Mouse (Mus musculus): ENCODE measurements around the gene Brpf3. TPM values are rescaled to one million over a fixed set of nuclear protein-coding genes. Genes with fewer than 3 reads are reported as not detected.
"Not testable (repeated sequence)": the region's sequence is repeated elsewhere in the genome, so short reads cannot be mapped to it uniquely, and the experiment has no call there.

Gene Brpf3
- polyA plus RNA-seq, 1 experiment from 2014 or later = 5.3 TPM

DNA sequence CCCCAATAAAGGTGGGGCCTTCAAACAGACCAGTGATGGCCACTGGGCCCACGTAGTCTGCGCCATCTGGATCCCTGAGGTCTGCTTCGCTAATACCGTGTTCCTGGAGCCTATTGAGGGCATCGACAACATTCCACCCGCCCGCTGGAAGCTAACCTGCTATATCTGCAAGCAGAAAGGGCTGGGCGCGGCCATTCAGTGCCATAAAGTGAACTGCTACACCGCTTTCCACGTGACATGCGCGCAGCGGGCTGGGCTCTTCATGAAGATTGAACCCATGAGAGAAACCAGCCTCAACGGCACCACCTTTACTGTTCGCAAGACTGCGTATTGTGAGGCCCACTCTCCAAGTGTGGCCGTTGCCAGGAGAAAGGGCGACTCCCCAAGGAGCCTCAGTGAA is 5.9 kb downstream of the Brpf3 start:
- no peak overlapping the region for H3K27ac ChIP-seq (ENCODE audit: low read length)
- 97% methylated on average over 19 of the region's 19 CpGs for WGBS
- H3K4me3 ChIP-seq (ENCODE audit: low read depth, low read length) = no peak overlapping the region
- H3K4me2 ChIP-seq (ENCODE audit: low read length) = no peak overlapping the region
- peaks cover 35% of the 10 kb centered on the region for H3K36me3 ChIP-seq (ENCODE audit: control insufficient read depth, insufficient read depth, low read length)
- H3K4me1 ChIP-seq (ENCODE audit: control insufficient read depth, insufficient read depth, low read length) = peaks cover 13% of the 10 kb centered on the region
- ATAC-seq = no peak
- H3K9me3 ChIP-seq (replicated peaks; ENCODE audit: control insufficient read depth, low read length, poor library complexity, severe bottlenecking) = no peaks in the 10 kb centered on the region
- H3K9ac ChIP-seq (ENCODE audit: low read depth, low read length) = no peak overlapping the region
- no peaks in the 10 kb centered on the region for H3K27me3 ChIP-seq (ENCODE audit: control insufficient read depth, insufficient read depth, low read depth, low read length)

DNA sequence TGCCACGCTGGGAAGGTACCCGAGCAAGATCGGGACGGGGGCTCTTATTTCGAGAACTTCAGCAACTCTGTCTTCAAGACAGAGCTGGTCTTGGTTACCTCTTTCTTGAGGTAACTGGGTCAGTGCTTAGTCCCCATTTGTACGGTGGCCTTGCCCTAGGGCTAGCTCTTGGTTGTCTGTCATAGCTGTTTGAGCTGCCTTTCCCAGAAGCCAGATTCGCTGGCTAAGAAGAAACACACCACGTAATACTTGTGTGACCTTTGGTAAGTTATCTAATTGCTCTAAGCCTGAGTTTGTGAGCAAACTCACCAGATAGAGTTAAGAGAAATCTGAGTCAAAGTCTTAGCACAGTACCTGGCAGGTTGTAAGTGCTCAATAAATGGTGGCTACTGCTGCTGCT is 7.8 kb downstream of the Brpf3 start:
- no peak overlapping the region for H3K4me2 ChIP-seq (ENCODE audit: low read length)
- H3K36me3 ChIP-seq (ENCODE audit: control insufficient read depth, insufficient read depth, low read length) = peaks cover 43% of the 10 kb centered on the region
- no peak overlapping the region for H3K9ac ChIP-seq (ENCODE audit: low read depth, low read length)
- no peak overlapping the region for H3K4me3 ChIP-seq (ENCODE audit: low read depth, low read length)
- H3K4me1 ChIP-seq (ENCODE audit: control insufficient read depth, insufficient read depth, low read length) = no peaks in the 10 kb centered on the region
- no peak for ATAC-seq
- no peak overlapping the region for H3K27ac ChIP-seq (ENCODE audit: low read length)
- no peaks in the 10 kb centered on the region for H3K9me3 ChIP-seq (replicated peaks; ENCODE audit: control insufficient read depth, low read length, poor library complexity, severe bottlenecking)
- no peaks in the 10 kb centered on the region for H3K27me3 ChIP-seq (ENCODE audit: control insufficient read depth, insufficient read depth, low read depth, low read length)
- whole genome bisulfite sequencing = 97% methylated on average over 8 of the region's 8 CpGs

DNA sequence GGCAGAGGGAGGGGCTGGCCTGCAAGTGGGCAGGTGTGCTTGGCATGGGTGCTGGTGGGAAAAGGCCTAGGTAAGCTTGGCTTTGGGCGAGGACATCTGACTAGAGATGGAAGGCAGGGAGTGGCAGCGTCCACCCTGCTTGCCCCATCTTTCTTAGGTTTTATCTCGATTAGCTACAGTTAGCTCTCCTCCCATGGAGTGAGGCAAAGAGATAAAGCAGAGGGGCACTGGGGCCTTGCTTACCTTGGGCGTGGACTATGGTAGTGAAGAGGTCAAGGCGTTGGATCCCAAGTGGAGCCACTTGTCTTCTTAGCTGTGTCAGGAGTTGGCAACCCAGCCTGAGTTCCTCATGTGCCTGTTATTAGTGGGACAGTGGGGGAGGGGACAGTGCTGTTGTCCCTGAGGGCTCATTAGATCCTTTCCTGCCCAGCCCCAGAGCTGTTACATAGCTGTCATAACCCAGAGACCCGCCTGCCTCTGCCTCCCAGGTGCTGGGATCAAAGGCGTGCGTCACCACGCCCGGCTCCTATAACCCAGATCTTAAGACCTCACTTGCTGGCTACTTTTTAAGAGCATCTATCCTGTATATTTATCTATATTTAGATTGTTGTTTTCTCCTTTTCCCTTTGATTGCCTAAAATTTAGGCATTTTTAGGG is 8.4 kb downstream of the Brpf3 start:
- no peak overlapping the region for H3K4me3 ChIP-seq (ENCODE audit: low read depth, low read length)
- H3K27ac ChIP-seq (ENCODE audit: low read length) = no peak overlapping the region
- H3K9ac ChIP-seq (ENCODE audit: low read depth, low read length) = no peak overlapping the region
- no peak for ATAC-seq
- WGBS = 96% methylated on average over 10 of the region's 10 CpGs
- peaks cover 46% of the 10 kb centered on the region for H3K36me3 ChIP-seq (ENCODE audit: control insufficient read depth, insufficient read depth, low read length)
- no peaks in the 10 kb centered on the region for H3K27me3 ChIP-seq (ENCODE audit: control insufficient read depth, insufficient read depth, low read depth, low read length)
- no peaks in the 10 kb centered on the region for H3K9me3 ChIP-seq (replicated peaks; ENCODE audit: control insufficient read depth, low read length, poor library complexity, severe bottlenecking)
- no peaks in the 10 kb centered on the region for H3K4me1 ChIP-seq (ENCODE audit: control insufficient read depth, insufficient read depth, low read length)
- no peak overlapping the region for H3K4me2 ChIP-seq (ENCODE audit: low read length)

DNA sequence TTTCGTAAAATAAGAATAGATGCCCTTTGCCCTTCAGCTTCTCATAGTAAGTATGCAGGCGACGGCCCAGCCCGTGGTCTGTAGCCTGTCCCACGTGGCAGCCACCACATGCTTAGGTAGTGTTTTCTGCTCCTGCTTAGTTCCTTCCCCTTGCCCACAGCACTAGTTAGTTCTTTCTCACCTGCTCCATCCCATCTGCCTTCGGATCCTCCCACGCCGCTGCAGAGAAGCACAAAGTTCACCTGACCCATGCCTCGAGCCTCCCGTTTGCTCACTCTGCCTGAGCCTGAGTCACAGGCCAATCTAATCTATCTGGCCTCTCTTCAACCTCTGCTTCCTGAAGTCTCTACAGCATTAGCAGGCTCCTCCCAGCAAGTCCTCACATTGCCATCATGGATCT is 11.5 kb downstream of the Brpf3 start:
- H3K9me3 ChIP-seq (replicated peaks; ENCODE audit: control insufficient read depth, low read length, poor library complexity, severe bottlenecking) = no peaks in the 10 kb centered on the region
- WGBS = 98% methylated on average over 10 of the region's 10 CpGs
- H3K27me3 ChIP-seq (ENCODE audit: control insufficient read depth, insufficient read depth, low read depth, low read length) = no peaks in the 10 kb centered on the region
- no peak overlapping the region for H3K27ac ChIP-seq (ENCODE audit: low read length)
- H3K4me1 ChIP-seq (ENCODE audit: control insufficient read depth, insufficient read depth, low read length) = no peaks in the 10 kb centered on the region
- no peak overlapping the region for H3K4me3 ChIP-seq (ENCODE audit: low read depth, low read length)
- no peak overlapping the region for H3K9ac ChIP-seq (ENCODE audit: low read depth, low read length)
- peaks cover 45% of the 10 kb centered on the region for H3K36me3 ChIP-seq (ENCODE audit: control insufficient read depth, insufficient read depth, low read length)
- no peak overlapping the region for H3K4me2 ChIP-seq (ENCODE audit: low read length)
- ATAC-seq = no peak

DNA sequence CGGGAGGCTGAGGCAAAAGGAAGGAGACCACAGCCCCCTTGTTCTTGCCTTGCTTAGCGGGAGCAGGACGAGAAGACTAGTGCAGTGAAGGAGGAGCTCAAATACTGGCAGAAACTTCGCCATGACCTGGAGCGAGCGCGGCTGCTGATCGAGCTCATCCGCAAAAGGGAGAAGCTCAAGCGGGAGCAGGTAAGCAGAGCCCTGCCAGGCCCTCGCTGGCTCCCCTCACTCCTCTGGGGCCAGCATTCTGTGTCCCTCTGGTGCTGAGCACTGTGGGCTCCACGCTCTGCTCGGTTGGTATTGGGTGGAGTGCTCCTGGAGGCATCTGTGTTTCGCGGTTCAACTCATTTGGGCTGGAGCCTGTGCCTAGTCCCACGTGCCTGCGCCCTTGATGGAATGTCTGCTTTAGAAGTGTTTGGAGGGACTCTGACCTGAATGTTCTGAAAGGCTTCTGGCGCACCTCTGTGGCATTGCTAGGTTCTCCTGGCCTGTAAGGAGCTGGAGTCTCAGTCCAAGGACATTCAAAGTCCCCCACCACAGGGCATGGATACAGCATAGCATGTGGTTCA is 13.7 kb downstream of the Brpf3 start:
- no peak overlapping the region for H3K9ac ChIP-seq (ENCODE audit: low read depth, low read length)
- 94% methylated on average over 18 of the region's 18 CpGs for WGBS
- H3K36me3 ChIP-seq (ENCODE audit: control insufficient read depth, insufficient read depth, low read length) = peaks cover 58% of the 10 kb centered on the region
- H3K27me3 ChIP-seq (ENCODE audit: control insufficient read depth, insufficient read depth, low read depth, low read length) = no peaks in the 10 kb centered on the region
- no peaks in the 10 kb centered on the region for H3K9me3 ChIP-seq (replicated peaks; ENCODE audit: control insufficient read depth, low read length, poor library complexity, severe bottlenecking)
- H3K4me1 ChIP-seq (ENCODE audit: control insufficient read depth, insufficient read depth, low read length) = no peaks in the 10 kb centered on the region
- no peak overlapping the region for H3K4me3 ChIP-seq (ENCODE audit: low read depth, low read length)
- no peak for ATAC-seq
- no peak overlapping the region for H3K27ac ChIP-seq (ENCODE audit: low read length)
- no peak overlapping the region for H3K4me2 ChIP-seq (ENCODE audit: low read length)

DNA sequence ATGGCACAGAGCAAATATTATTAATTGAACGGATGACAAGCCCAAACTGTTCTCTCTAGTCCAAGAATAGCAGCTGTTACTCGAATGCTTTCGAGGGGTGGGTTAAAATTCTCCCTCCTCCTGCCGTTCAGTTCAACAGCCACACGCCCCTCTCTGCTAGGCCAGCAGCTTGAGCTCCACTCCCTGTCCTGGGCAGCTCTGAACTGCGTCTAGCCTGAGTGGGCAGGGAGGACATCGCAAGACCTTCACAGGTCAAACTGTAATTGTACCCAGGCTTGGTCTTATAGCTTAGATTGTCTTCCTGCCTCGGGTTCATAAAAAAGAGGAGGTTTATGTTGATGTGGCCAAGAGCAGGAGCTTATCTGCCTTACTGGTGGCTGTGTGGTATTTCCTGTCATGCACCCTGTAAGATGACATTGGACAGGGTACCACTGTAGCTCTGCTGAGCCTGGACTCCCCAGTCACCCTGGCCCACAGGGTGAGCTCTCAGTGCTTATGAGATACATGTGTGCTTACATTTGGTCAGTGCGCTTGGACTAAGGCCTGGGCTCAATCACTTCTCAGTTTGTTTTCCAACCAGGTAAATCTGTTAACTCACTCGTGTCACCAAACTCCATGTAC is 14.6 kb downstream of the Brpf3 start:
- H3K27ac ChIP-seq (ENCODE audit: low read length) = no peak overlapping the region
- H3K4me1 ChIP-seq (ENCODE audit: control insufficient read depth, insufficient read depth, low read length) = no peaks in the 10 kb centered on the region
- H3K27me3 ChIP-seq (ENCODE audit: control insufficient read depth, insufficient read depth, low read depth, low read length) = no peaks in the 10 kb centered on the region
- WGBS = 89% methylated on average over 10 of the region's 10 CpGs
- no peak overlapping the region for H3K4me2 ChIP-seq (ENCODE audit: low read length)
- ATAC-seq = no peak
- no peak overlapping the region for H3K9ac ChIP-seq (ENCODE audit: low read depth, low read length)
- no peaks in the 10 kb centered on the region for H3K9me3 ChIP-seq (replicated peaks; ENCODE audit: control insufficient read depth, low read length, poor library complexity, severe bottlenecking)
- peaks cover 53% of the 10 kb centered on the region for H3K36me3 ChIP-seq (ENCODE audit: control insufficient read depth, insufficient read depth, low read length)
- H3K4me3 ChIP-seq (ENCODE audit: low read depth, low read length) = no peak overlapping the region

DNA sequence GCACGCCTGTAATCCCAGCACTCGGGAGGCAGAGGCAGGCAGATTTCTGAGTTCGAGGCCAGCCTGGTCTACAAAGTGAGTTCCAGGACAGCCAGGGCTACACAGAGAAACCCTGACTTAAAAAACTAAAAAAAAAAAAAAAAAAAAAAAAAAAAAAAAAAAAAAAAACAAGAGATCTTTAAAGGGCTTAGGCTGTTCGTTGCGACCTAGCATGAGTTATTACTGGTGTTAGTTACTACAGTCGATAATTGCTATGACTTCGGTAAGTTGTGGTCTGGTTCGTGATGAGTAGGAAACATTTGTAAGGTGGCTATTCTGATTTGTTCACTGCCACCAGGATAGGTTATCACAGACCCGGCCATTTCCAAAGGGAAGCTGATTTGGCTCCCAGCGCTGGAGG is 15.4 kb downstream of the Brpf3 start:
- not testable (repeated sequence) for H3K27me3 ChIP-seq (ENCODE audit: control insufficient read depth, insufficient read depth, low read depth, low read length); H3K9ac ChIP-seq (ENCODE audit: low read depth, low read length); H3K4me3 ChIP-seq (ENCODE audit: low read depth, low read length); H3K4me2 ChIP-seq (ENCODE audit: low read length); H3K9me3 ChIP-seq (replicated peaks; ENCODE audit: control insufficient read depth, low read length, poor library complexity, severe bottlenecking); H3K27ac ChIP-seq (ENCODE audit: low read length); H3K4me1 ChIP-seq (ENCODE audit: control insufficient read depth, insufficient read depth, low read length); ATAC-seq
- WGBS = 96% methylated on average over 10 of the region's 10 CpGs
- H3K36me3 ChIP-seq (ENCODE audit: control insufficient read depth, insufficient read depth, low read length) = peaks cover 51% of the 10 kb centered on the region

DNA sequence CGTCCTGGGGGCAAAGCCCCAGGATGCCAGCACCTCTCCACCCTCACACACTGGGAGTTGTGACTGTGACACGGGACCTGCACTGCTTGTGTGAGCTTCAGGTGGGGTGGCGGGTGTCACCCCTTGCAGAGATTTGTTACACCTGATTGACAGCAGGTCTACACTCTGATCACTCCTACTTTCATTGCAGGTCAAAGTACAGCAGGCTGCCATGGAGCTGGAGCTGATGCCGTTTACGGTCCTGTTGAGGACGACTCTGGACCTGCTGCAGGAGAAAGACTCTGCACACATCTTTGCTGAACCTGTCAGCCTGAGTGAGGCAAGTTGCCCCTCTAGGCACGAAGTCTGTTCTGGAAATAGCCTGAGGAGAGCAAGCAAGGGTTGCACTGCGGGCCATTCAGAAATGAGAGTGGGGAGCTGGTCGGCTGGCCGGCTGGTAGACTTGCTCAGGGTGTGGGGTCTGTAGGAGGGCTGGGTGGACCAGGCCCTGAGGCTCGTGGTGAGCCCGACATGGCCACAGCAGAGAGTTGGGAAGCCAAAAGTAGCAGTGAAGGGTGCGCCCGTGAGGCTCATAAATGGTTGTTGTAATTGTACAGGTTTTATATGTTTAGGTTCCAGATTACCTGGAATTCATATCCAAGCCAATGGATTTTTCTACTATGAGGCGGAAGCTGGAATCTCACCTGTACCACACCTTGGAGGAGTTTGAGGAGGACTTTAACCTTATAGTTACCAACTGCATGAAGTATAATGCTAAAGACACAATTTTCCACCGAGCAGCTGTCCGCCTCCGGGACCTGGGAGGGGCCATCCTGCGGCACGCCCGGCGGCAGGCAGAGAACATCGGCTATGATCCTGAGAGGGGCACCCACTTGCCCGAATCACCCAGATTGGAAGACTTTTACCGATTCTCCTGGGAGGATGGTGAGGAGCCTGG is 16.3 kb downstream of the Brpf3 start:
- 94% methylated on average over 25 of the region's 25 CpGs for WGBS
- Histone ChIP-seq H3K27me3 (ENCODE audit: control insufficient read depth, insufficient read depth, low read depth, low read length) (no peaks in the 10 kb centered on the region), H3K36me3 (ENCODE audit: control insufficient read depth, insufficient read depth, low read length) (peaks cover 52% of the 10 kb centered on the region), H3K9ac (ENCODE audit: low read depth, low read length) (no peak overlapping the region), H3K9me3 (replicated peaks; ENCODE audit: control insufficient read depth, low read length, poor library complexity, severe bottlenecking) (no peaks in the 10 kb centered on the region), H3K4me1 (ENCODE audit: control insufficient read depth, insufficient read depth, low read length) (no peaks in the 10 kb centered on the region), H3K4me2 (ENCODE audit: low read length) (no peak overlapping the region), H3K4me3 (ENCODE audit: low read depth, low read length) (no peak overlapping the region), H3K27ac (ENCODE audit: low read length) (no peak overlapping the region)
- no peak for ATAC-seq
